Mouse (Mus musculus) T-helper 17 cell (primary cell): ENCODE measurements at regions not wholly inside any gene's neighbourhood (a gene's known extent, or its start where the extent isn't known, plus 50 kb on each side); places are given as distances from the start of the nearest gene placed in this dataset.

ENCODE experiments used
- in situ Hi-C, 2 experiments: fragments of 300-600 bp; cut with MboI, MseI; formaldehyde crosslinking; loops; 1 replicate in 1 of 2; 2 replicates in 1 of 2; pipeline ENCODE4 v1.15.1; 2025; ENCODE audit warnings: high pct_unique_total_duplicates in 2 of 2

GRCm38 (mm10) chr9:101677563-101677962 lies 184.1 kb upstream of the 9630041A04Rik start:
- in situ Hi-C loops = no loop called here

- in situ Hi-C loops = no loop called here
Measured at GRCm38 (mm10) chr9:101670111-101670510, 191.5 kb upstream of the 9630041A04Rik start.

- in situ Hi-C loops = no loop called here
Measured at GRCm38 (mm10) chr9:101649816-101650215, 211.8 kb upstream of the 9630041A04Rik start.

- in situ Hi-C loops = no loop called here
Measured at GRCm38 (mm10) chr9:101641524-101641923, 220.1 kb upstream of the 9630041A04Rik start.

GRCm38 (mm10) chr9:101640598-101640997 lies 221.0 kb upstream of the 9630041A04Rik start:
- in situ Hi-C loops = no loop called here

- in situ Hi-C loops = no loop called here
Measured at GRCm38 (mm10) chr9:101616261-101616660, 245.4 kb upstream of the 9630041A04Rik start.

GRCm38 (mm10) chr9:101615176-101615575 lies 246.5 kb upstream of the 9630041A04Rik start:
- in situ Hi-C loops = no loop called here

- in situ Hi-C loops = no loop called here
Measured at GRCm38 (mm10) chr9:101613933-101614332, 247.7 kb upstream of the 9630041A04Rik start.

- in situ Hi-C loops = no loop called here
Measured at GRCm38 (mm10) chr9:101613471-101613870, 248.2 kb upstream of the 9630041A04Rik start.

- in situ Hi-C loops = no loop called here
Measured at GRCm38 (mm10) chr9:101612971-101613370, 248.7 kb upstream of the 9630041A04Rik start.

GRCm38 (mm10) chr9:101612571-101612970 lies 249.1 kb upstream of the 9630041A04Rik start:
- in situ Hi-C loops = no loop called here

GRCm38 (mm10) chr9:101611481-101611880 lies 250.2 kb upstream of the 9630041A04Rik start:
- in situ Hi-C loops = no loop called here

GRCm38 (mm10) chr9:101610806-101611443 lies 250.7 kb upstream of the 9630041A04Rik start:
- in situ Hi-C loops = no loop called here

- in situ Hi-C loops = no loop called here
Measured at GRCm38 (mm10) chr9:101610338-101610737, 251.3 kb upstream of the 9630041A04Rik start.

GRCm38 (mm10) chr9:101602799-101603198 lies 258.8 kb upstream of the 9630041A04Rik start:
- in situ Hi-C loops = no loop called here

GRCm38 (mm10) chr9:101596898-101597297 lies 264.7 kb upstream of the 9630041A04Rik start:
- in situ Hi-C loops = no loop called here

- in situ Hi-C loops = no loop called here
Measured at GRCm38 (mm10) chr9:101595101-101595650, 266.5 kb upstream of the 9630041A04Rik start.

GRCm38 (mm10) chr9:101592621-101593020 lies 269.0 kb upstream of the 9630041A04Rik start:
- in situ Hi-C loops = no loop called here

GRCm38 (mm10) chr9:101591681-101592080 lies 270.0 kb upstream of the 9630041A04Rik start:
- in situ Hi-C loops = no loop called here

GRCm38 (mm10) chr9:101590310-101590709 lies 271.3 kb upstream of the 9630041A04Rik start:
- in situ Hi-C loops = no loop called here

GRCm38 (mm10) chr9:101581064-101581463 lies 280.6 kb upstream of the 9630041A04Rik start:
- in situ Hi-C loops = no loop called here

- in situ Hi-C loops = no loop called here
Measured at GRCm38 (mm10) chr9:101570714-101571113, 290.9 kb upstream of the 9630041A04Rik start.

GRCm38 (mm10) chr9:101563196-101563595 lies 298.4 kb upstream of the 9630041A04Rik start:
- in situ Hi-C loops = no loop called here
